Mouse (Mus musculus): ENCODE results near the gene Abhd14a.
A peak's percentile ranks its signal among the peaks of the same experiment; 100 is the strongest.

The Abhd14a gene

DNA sequence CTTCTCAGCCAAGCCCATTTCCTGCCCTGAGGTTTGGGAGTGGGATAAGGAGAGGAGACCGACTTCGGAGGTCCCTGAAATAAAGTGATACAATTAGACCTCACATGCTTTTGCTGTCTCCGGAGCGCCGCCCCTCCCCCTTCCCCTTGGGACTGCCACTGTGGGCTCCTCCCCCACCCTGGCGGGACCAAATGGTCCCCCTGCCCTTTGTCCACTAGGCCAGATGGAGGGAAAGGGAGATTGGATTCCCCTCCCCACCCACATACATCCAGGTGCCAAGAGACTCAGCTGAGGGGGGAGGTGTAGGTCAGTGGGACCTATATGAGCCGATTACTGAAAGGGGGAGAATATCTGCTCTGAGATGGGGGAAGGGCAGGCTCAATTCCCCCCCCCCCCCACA lies 5.3 kb upstream of the Abhd14a start:
- no peak for DNase-seq (ENCODE audit: low read depth, low spot score)

DNA sequence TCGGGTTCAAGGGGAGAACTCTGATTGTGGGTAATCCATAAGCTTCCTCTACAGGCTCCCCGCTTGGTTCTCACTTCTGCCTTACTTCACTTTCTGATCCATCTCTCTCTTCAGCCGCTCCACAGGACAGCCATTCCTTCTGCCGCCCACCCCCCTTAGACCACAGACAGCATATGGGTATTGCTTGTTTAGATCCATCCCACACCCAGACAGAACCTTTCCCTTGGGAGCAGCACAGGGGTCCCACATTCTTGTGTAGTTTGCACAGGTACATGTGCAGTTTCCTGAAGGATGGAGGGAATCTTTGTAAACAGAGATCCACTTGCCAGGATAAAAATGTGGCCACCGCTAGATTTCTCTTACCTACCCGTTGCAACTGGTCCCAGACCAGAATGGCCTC lies 4.9 kb upstream of the Abhd14a start:
- DNase-seq (ENCODE audit: low read depth, low spot score), result no peak

DNA sequence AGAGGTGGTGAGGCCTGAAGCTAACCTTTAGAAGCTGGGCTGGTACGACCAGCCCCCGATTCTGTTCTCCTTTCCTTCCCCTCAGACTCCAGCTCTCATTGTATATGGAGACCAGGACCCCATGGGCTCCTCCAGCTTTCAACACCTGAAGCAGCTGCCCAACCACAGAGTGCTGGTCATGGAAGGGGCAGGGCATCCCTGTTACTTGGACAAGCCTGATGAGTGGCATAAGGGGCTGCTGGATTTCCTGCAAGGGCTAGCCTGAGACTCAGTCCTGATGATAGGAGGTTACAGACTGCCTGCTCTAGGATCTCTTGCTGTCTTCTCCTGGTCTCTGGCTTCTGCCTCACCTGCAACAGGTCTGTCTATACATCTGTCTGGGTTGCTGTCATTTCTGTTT lies 4.4 kb upstream of the Abhd14a start:
- no peak for DNase-seq (ENCODE audit: low read depth, low spot score)

DNA sequence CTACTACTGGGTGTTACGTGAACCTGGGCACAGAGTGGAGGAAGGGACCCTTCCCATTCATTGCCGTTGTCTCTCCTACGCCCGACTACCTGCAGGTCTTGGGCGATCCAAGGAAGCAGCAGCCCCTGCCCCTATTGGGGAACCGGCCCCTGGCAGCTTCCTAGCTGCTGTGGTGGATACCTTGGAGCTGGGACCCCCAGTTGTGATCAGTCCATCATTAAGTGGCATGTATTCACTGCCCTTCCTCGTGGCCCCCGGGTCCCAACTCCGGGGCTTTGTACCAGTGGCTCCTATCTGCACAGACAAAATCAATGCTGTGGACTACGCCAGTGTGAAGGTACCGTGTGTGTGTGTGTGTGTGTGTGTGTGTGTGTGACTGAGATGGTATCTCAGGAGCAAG lies 3.8 kb upstream of the Abhd14a start:
- no peak for DNase-seq (ENCODE audit: low read depth, low spot score)

DNA sequence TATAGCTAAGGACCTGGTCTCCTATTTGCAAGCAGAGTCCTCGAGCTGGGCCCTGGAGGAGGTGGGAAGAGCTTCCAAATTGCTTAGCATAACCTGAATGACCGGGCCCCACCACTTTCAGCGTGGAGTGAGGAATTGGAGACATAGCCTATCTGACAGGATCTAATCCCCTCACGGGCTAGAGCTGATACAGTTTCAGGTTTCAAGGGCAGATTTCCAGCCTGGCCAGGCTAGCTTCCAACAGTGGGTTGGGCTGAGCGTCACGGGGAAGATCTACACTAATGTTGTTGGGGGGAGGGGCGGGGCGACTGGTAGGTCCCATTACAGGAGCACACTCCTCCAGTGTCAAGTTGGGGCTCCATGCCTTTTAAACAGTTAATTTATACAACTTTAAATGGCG lies 3.2 kb upstream of the Abhd14a start:
- no peak for DNase-seq (ENCODE audit: low read depth, low spot score)

DNA sequence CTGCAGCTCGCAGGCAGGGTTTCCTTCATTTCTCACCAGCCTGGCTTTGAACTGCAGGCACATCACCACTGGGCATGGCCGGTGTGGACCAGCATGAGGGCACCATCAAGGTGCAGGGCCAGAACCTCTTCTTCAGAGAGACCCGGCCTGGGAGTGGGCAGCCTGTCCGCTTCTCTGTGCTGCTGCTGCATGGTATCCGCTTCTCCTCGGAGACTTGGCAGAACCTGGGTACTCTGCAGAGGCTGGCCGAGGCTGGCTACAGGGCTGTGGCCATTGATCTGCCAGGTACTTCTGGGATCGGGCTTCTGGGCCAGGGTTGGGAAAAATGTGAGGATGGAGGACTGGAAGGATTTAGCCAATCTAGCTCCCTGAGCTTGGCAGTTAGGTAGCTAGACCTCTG lies 2.5 kb upstream of the Abhd14a start:
- DNase-seq (ENCODE audit: low read depth, low spot score), result no peak

DNA sequence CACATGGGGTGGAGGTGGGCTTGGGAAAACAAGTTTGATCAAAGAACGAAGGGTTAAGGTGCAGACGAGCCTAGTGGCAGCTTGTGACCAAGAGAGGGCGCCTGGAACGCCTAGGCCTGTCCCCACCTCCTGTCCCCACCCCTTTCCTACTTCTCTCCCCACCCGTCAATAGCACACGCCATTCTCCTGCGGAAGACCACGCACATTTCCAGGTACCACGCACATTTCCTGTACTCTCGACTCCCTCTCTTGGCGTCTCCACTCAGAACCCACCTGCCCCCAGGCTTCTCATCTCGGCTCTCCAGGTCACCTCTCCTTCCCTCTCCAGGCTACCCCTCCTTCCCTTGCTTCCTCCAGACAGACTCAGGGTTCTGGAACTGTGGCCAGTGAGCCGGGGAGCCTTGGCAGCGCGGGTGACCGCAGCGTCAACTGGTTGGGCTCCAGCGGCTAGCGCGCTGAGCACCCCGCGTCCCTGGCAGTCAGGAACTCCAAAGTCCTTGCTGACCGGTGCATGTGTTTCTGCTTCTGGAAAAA lies 1.1 kb upstream of the Abhd14a start:
- DNase-seq (ENCODE audit: low read depth, low spot score), result peak; percentile 80

DNA sequence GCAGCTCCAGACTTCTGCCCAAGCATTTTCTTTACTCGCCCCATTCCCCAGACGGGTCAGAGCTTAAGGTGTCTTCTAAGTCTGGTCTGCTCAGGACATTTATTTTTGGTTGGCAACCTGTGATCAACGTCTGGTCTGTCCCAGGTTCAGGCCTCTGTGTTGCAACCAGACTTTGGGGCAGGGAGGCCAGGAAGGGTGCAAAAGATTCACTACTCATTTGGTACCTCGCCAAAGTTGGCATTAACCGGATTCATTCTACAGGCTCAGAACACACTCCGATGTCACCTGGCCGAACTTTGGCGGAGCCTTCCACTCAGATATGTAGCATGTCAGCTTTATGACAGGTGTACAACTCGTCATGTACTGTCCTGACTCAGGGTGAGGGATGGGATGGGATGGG lies 473 bp upstream of the Abhd14a start:
- DNase-seq (ENCODE audit: low read depth, low spot score), result no peak

DNA sequence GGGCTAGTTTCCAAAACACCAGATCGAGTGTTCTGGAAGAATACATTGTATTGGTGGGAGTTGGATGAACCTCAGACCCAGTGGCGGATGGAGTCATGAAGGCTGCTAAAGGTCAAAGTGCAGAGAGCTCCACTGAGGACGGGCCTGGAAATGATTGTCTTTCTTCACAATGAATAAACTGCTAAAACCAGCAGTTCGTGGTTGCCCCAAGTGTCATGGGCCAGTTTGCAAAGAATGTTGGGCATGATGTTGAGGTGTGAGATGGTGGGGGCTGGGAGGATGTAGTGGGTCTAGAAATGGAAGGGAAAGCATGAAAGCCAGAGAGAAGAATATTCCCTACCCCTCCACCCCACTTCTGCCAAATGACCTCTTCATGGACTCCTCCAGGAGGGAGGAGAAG lies 2.6 kb downstream of the Abhd14a start:
- no peak for DNase-seq (ENCODE audit: low read depth, low spot score)

DNA sequence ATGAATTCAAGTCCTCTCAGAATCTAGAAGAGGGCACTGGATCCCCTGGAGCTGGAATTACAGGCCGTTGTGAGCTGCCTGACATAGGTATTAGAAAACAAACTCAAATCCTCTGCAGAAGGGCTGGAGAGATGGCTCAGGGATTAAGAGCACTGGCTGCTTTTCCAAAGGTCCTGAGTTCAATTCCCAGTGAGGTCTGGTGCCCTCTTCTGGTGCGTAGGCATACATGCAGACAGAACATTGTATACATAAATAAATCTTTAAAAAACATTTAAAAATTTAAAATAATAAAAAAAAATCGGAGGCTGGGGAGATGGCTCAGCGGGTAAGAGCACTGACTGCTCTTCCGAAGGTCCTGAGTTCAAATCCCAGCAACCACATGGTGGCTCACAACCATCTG lies 4.8 kb downstream of the Abhd14a start:
- DNase-seq (ENCODE audit: low read depth, low spot score), result no peak

DNA sequence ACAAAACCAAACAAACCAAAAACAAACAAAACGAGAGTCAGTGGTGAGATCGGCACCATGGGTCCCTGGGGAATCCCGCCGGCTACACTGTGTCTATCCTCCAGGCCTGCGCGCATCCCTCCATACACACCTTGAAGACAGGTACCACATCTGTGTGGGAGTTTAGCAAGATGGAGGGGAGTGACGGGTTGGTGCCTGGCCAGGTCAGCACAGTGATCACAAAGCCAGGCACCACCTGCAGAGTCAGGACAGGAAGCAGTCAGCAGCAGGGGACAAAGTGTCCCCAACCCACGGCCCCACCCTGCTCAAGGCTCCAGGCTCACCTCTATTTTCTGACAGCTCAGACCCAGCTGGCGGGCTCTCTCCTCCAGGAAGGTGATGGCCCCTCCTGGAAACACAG lies 10.9 kb downstream of the Abhd14a start:
- no peak for DNase-seq (ENCODE audit: low read depth, low spot score)

DNA sequence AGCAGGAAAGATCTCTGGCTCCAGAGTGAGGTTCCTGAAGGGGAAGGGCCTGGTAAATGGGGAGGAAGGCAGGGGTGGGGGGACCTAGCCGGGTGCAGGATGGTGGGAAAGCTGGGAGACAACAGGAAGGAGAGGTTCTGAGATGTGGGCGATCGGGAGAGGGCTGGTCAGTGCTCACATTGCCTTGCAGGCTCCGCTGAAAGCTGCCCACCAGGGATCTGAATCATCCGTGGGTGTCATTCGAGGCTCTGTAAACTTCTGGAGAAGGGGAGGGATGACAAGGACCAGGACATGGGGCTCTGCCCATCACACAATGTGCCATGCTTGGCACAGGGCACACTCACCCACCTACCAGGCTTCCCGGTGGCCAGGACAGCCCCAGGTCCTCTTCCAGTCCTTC lies 14.1 kb downstream of the Abhd14a start:
- DNase-seq (ENCODE audit: low read depth, low spot score), result no peak

DNA sequence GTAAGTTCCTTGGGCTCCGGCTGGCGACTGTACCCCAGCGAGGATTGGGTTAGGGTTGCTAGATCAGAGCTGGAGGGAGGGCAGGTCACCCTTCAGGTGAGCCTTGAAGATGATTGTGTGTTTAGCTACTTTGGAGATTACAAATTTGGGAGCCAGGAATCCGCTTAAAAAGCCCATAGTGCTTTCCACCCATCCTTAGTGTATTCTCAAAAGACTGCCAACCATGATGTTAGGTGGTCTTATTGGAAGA lies 17.5 kb downstream of the Abhd14a start:
- DNase-seq (ENCODE audit: low read depth, low spot score), result no peak

DNA sequence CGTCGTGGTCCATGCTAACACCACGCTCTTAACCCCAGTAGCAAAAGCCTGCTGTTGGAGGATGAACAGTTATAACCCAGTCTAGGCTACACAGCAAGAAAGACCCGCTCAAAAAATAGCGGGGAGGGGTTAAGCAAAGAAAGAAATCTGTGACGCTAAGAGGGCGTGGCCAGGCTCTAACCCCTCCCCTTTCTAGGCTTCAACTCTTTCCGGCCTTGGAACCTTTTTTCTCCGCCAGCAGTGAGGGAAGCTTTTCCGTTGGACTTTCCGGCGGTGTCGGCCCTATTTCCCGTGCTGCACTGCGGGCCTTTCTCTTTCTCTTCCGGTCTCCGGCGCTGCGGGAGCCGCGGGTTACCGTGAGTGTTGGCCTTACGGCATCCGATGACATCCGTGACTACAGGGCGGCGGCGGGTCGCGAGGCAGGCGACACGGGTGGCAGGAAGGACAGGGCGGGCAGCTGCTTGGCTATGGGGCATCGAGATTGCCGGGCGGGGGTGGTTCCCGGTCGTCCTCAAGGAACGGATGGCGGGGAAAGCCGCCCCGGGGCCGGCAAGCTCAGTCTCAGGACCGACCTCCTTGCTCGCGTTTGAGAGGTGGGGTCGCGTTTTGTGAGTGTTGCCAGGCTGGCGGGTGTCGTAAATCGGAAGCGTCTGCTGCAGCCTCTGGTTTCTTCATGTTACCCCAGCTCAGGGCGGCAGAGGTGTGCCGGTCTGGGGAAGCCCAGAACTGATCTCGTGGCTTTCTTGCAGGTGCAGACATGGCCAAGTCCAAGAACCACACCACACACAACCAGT lies 18.1 kb downstream of the Abhd14a start, which contains the start of gene Rpl29:
Gene Rpl29 (plus strand): TSS at position 234 of the 794 bp plus-strand sequence.
- DNase-seq (ENCODE audit: low read depth, low spot score), result peak; percentile 96

DNA sequence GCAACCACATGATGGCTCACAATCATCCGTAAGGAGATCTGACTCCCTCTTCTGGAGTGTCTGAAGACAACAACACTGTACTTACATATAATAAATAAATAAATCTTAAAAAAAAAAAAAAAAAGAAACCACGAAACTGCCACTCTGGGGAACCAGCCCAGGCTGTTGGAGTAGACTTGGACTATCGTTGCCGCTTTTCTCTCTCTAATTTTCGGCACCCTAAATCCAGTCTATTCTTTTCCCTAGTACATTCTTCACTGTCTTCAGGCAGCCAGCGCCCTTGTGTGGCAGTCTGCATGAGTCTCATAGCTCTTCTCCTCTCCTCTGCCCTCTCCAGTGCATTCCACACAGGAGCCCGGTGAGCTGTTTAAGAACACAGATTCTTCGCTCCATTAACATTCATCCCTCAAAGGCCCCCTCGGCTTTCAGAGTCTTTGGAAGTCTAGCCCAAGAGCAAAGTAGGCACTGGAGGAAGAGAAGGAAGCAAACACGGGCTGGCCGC lies 18.7 kb downstream of the Abhd14a start:
- DNase-seq (ENCODE audit: low read depth, low spot score), result no peak

DNA sequence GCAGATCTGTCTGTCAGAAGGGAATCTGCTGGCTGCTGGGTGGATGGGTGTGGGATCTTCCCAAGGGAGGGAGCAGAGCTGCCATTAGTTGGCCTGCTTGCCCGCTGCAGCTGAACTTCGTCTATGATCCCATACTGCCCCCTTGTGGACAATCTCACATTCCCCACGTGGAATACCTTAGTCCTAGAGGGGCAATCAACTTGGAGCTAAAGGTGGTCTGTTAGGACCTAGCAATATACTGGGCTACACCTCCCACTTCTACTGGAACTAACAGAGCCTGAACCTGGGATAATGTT lies 25.7 kb downstream of the Abhd14a start:
- no peak for DNase-seq (ENCODE audit: low read depth, low spot score)

DNA sequence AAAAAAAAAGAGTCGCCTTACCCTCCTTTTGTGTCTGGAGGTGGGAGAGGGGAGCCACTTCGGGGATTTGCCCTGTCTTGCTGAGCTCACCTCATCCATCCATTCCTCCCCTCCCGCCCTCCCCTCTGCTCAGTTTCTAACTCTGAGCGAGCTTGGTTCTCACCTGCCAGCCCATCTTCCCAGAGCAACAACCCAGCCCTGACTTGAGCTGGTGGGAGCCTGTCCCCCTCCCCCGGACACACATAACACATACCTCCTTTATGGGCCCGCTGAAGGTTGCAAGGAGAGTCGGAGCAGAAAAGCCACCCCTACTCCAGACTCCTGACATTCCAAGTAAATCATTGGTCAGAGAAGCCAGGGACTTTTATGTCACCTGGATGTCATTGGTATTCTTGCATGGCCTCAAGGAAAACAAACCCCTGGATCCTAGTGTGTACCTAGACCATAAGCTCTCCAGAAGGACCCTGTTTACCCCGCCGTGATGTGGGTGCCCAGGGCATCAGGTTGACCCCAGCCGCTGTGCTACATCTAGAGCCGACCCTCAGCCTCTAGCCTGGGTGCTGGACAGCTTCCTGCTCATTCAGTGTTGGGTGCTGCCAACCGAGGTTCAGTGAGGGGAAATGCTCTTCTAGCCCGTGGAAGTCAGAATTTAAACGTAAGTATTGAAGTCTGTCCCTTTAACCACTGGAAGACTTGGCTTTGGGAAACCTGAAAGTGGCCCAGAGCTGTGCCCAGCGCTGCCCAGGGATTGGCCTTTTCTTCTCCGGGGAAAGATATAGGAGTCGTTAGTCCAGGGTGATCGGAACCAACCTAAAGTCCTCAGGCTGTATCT lies 26.2 kb downstream of the Abhd14a start:
- DNase-seq (ENCODE audit: low read depth, low spot score), result no peak

DNA sequence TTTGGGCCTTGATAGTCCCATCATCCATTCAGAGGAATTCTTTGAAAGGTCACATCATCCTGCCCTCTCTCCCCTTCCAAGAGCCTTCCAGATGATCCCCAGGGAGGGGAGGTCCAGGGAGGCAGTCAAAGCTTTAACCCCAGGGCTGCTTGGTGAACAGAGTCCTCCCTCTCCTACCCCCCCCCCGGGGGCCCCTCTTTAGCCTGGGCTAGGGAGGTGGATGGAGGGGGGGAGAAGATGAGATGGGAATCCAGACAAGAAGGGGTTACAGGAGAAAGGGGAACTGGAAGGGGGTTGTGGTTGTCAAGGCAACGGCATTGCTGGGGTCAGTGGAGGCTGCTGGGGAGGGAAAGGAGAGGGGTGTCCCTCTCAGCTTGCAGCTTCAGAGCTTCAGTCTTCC lies 26.9 kb downstream of the Abhd14a start:
- DNase-seq (ENCODE audit: low read depth, low spot score), result no peak

DNA sequence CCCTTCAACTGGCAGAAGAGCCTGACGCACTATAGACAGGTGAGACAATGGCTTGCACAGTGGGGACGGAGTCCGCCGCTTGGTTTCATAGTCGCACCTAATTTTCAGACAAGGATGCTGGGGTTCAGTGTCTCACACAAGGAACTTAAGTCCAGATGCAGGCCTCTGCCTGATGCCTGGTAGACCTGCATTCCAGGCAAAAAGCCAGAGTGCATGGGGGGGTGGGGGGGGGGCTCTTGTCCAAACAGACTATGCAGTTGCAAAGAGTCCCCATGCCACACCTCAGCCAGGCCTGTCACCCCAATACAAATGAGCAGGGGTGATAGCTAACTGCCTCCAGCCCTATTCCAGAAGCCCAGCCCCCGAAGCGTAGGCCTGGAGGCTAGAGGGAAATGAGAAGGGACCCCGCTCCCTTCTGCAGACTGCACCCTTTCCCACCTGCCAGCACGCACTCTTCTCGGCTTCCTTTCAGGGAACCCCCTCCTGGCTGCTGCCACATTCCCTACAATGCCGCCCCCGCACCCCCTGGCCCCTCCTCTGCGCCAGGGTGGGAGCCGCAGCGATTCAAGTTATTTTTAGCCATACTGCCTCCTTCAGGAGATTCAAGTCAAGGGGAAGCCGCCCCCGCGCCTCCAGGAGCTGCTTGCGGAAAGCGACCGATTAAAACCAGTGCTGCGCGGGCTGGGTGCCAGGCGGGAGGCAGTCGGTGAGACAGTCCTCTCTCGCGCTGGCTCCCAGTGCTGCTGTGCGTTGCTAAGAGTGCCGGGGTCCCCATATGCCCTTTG lies 29.4 kb downstream of the Abhd14a start:
- peak; percentile 96 for DNase-seq (ENCODE audit: low read depth, low spot score)

DNA sequence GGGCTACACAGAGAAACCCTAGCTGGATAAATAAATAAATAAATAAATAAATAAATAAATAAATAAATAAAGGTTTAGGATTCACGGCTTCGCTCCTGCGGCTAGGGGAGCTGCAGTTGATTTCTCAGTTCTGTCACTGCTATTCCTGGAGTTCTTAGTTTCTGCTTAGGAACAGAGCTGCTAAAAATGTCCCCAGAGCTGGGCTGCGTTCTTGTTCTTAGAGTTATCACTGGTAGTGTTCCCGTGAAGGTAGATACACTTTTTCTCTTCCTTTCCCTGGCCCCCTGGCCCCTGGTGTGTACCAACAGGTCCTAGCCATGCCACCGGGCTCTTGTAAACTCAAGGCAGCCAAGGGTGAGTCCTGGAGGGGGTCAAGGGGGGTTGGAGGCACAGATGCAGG lies 30.7 kb downstream of the Abhd14a start:
- no peak for DNase-seq (ENCODE audit: low read depth, low spot score)

DNA sequence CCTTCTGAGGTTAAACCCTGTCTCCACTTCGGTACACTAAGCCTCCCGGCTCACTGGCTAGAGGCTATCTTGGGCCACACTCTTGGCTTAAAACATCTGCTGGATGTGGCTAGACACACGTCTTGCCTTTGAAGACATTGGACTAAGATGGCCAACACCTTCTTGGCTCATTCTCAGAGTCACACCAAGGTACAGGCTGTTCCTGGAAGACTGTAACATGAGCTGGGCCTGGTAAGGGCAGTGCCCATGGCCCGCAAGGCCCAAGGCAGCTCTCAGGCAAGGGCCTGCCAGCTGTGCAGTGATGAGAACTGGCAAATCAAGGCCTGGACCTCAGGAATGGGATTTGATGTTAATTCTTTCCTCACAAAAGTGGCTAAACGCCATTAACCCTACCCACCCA lies 33.9 kb downstream of the Abhd14a start:
- DNase-seq (ENCODE audit: low read depth, low spot score), result no peak

DNA sequence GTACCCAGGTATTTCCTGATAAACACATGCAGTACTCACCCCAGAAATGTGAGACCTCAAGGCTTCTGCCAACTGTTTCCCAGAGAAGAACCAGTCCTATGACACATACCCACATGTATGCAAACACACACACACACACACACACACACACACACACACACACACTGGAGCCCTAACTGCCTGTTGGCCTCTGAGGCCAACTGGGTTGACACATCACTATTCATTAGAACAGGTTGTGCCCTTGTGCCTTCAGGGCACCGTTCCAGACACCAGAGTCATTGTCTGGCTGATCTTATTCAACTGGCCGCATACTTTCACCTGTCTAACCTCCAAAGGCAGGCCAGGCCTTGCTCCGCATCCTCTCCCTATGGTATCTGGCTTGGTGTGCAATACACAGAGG lies 35.3 kb downstream of the Abhd14a start:
- DNase-seq (ENCODE audit: low read depth, low spot score), result no peak
